Mouse (Mus musculus) CH12F3 (cell line): ENCODE measurements around the gene Col12a1.

Experiments
- in situ Hi-C: fragments of 300-500 bp; cut with MboI; formaldehyde crosslinking; loops from 2 replicates; pipeline ENCODE4 v1.14.3; 2020; ENCODE audit warnings: low sequenced_read_pairs

The Col12a1 gene

DNA sequence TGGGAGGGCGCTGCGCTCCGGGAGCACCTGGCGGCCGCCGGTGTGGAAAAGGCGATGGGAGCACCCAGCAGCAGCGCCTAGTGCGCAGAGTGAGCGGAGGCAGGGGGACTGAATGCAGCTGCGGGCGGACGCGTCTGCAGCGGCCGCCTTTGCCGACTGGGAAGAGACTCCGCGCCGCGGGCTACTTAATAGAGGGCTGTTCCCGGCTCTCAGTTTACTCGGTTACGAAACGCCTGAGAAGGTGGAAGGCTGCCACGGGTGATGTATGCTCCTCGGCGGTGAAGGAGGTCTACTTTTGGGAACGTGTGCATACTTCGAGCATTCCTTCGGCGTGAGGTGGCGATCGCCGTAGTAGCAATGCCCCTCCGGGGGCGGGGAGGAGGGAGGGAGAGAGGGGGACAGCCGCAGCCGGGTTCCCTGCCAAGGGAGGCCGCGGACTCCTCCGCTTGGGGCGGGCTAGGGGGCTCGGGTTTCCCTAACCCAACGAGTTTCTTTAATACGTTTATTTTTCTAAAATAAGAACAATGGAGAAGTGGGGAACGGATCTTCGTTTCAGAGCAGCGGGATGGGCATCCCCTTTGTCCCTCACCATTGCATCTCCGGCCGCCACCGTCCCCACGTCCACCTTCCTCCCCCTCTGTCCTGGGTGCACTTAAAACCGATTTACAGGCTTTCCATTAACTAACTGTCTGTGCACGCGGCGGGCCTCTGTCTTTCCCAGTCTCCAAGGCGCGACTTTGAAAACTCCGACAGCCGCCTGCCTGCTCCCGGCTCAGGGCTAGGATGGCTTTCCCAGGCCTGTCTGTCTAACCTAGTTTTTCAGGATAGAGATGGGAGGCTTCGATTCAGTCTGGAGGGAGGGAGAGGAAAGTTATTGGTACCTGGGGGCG is at the start of gene Col12a1:
Gene Col12a1, minus strand, starts transcription at position 351 of the 890 bp plus-strand sequence.
- in situ Hi-C loops = loop anchor here (10.0 to 25.0 kb wide), 2 partner anchors 681 to 934 kb away; no protein-coding TSS in a partner anchor

- in situ Hi-C loops = no loop called here
These were observed 48.4 kb upstream of the Col12a1 start for GRCm38 (mm10) chr9:79766991-79767545.

DNA sequence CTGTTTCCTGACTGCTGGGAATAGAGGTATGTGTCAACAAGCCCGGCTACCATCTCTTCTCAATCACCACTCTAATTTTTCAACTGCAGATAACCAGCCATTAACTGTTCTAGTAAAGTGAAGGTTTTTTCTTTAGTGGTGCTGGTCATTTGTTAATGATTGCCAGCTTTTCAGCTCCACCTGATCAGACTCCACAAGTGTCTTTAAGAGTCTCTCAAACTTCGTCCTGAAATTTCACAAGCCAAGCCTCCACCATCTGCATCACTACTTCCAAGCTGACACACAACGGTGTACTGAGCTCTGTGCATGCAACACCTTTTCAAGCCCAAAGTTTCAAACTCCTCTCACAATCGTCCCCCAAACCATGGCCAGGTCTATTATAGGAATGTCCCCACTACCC is 46.7 kb upstream of the Col12a1 start:
- in situ Hi-C loops = no loop called here

DNA sequence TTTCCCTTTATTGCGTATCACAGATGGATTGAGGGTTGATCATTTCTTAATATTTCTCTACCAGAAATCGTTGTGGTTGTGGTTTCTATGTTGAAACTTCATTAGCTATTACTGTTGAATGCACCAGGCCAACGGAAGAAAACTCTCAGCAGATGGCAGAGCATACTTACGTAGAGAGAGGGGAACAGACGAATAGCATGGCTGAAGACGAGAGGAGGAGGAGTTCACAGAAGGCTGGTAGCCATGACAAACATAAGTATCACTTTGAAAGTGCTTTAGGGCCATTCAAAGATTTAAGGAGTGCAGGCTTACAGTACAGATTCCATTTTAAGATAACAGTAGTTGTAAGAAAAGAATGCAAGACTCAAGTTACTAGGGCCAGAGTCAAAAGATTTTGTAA is 43.9 kb upstream of the Col12a1 start:
- in situ Hi-C loops = no loop called here

- in situ Hi-C loops = no loop called here
These were observed 41.4 kb upstream of the Col12a1 start for GRCm38 (mm10) chr9:79760076-79760475.

DNA sequence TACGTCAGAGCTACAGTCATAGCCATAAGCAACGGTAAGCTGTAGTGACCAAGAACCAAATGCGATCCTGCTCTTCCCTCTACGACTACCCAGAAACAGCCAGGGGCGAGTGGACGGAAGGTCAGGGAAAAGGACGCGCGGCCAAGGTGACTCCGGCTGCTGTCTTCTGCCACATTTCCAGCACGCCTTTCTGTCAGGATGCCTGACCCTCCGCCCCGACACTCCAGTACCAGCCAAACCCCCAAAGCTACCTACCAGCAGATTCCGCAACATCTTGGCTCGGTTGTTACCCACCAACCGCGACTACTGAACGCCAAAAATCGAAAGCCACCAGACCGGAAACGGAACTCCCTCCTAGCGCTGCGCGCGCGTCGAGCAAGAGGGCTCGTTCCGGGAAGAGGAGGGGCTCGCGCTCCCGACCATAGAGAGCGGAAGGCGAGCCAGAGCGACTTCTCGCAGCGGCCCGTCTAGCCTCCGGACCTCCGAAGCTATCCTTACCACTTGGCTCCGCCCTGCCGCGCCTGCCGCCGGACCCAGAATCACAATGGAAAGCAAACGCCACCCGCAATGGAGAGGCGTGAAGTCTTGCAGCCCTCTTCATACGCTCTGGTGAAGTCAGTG is 40.9 kb upstream of the Col12a1 start, which contains the start of gene Cox7a2:
Gene Cox7a2, minus strand, starts transcription at position 494 of the 621 bp plus-strand sequence.
- in situ Hi-C loops = no loop called here

DNA sequence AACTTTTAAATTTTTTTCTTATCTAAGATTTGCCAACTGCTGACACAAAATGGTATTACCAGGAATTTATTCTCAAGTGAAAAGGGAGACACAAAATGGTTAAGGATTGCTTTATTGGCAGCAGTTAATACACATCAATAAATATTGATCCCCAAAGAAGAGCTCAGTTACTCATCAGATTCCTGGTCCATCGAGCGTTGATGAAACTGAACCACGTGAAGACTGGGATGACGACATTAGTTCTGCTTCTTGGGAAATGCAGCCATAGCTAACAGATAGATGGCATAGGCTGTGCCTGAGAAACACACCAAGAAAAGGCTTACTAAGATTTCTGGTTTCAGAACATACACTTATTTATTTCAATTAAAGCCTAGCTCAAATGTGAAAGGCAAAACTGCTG is 36.7 kb upstream of the Col12a1 start:
- in situ Hi-C loops = no loop called here

- in situ Hi-C loops = no loop called here
These were observed 33.2 kb upstream of the Col12a1 start for GRCm38 (mm10) chr9:79751846-79752245.

DNA sequence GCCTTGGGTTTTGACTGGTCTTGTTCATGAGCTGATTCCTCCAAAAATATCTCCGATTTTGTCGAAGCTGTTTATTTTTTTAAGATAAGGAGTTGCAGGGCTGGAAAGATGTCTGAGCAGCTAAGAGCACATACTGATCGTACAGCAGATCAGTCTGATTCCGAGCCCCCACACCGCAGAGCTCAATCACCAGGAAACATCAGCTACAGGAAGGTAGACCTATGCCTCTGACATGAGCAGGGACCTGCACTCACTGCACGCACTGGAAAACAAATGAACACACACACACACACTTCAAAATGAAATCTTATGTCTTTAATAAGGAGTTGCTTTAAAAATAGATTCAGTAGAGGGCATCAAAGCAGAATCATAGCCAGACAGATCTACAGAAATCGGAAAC is 32.1 kb upstream of the Col12a1 start:
- in situ Hi-C loops = no loop called here

DNA sequence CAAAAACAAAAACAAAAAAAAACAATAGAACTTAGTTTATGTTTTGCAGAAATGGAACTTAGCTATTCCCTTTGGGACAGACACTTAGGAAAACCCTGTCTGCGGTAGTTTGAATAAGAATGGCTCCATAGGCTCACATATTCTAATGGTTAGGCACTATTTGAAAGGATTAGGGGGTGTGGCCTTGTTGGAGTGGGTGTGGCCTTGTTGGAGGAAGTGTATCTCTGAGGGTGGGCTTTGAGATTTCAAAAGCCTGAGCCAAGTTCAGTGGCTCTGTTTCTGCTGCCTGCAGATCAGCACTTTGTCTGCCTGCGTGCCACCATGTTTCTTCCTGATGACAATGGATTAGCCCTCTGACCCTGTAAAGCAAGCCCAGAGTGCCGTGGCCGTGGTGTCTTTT is 26.4 kb upstream of the Col12a1 start:
- in situ Hi-C loops = no loop called here

- in situ Hi-C loops = no loop called here
These were observed 17.0 kb upstream of the Col12a1 start for GRCm38 (mm10) chr9:79735608-79736007.

- in situ Hi-C loops = no loop called here
These were observed 11.7 kb upstream of the Col12a1 start for GRCm38 (mm10) chr9:79730301-79730700.

DNA sequence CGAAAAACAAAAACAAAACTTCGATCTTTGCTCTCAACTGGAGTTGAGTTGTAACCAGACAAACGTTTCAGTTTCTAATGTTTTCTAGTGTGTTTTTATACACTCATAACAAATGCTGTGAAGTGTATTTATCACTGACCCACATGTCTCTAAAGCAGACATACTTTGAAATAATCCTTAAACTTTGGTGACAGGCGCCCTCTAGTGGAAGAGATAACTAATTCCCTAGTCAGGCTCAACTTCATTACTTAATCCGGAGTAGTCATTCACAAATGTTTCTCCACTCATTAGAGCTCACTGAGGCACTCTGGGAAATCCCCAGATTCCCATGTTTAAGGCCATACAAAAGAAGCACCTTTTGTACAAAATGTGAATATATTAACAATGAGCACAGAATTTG is 4.5 kb upstream of the Col12a1 start:
- in situ Hi-C loops = loop anchor here (25.0 kb wide), 1 partner anchor 686 kb away; no protein-coding TSS in a partner anchor

DNA sequence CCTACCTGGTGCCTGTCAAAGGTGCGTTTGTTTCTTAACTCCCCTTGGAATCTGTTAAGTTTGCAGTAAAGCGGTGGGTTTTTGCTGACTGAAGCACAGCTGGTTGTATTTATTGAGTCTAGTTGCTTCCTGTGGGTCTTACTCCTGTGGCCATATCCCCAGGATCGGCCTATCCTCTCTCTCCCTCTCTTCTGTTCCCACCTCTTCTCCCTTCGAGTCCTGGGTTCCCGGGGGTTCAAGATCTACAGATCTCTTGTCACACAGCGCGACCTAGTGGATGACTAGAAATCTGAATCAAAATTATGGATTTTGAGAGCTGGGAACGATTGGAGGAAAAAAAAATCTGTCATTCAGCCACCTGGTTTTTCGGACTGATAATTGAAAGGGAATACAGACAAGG is 2.4 kb upstream of the Col12a1 start:
- in situ Hi-C loops = loop anchor here (25.0 kb wide), 1 partner anchor 684 kb away; no protein-coding TSS in a partner anchor

GRCm38 (mm10) chr9:79720143-79720542 is 1.5 kb upstream of the Col12a1 start:
- in situ Hi-C loops = loop anchor here (25.0 kb wide), 1 partner anchor 683 kb away; no protein-coding TSS in a partner anchor

DNA sequence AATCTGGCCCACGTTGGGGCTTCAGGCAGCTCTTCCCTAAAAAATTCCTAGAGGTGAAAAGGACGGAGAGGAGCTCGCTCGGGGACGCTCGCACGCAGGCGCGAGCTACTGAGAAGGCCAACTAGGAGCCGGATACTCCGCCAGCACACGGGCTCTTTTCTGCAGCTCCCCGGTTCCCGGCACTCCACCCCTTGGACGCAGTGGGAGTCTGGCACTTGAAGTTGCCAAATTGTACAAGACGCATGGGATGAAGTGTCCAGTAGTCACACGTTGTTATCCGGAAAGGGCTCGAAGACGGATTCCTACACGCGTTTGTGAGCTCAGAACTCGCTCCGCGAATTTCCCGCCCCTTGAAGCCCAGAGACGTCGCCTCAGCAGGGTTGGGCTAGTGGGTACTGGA is 820 bp upstream of the Col12a1 start:
- in situ Hi-C loops = loop anchor here (10.0 to 25.0 kb wide), 2 partner anchors 682 to 935 kb away; no protein-coding TSS in a partner anchor

DNA sequence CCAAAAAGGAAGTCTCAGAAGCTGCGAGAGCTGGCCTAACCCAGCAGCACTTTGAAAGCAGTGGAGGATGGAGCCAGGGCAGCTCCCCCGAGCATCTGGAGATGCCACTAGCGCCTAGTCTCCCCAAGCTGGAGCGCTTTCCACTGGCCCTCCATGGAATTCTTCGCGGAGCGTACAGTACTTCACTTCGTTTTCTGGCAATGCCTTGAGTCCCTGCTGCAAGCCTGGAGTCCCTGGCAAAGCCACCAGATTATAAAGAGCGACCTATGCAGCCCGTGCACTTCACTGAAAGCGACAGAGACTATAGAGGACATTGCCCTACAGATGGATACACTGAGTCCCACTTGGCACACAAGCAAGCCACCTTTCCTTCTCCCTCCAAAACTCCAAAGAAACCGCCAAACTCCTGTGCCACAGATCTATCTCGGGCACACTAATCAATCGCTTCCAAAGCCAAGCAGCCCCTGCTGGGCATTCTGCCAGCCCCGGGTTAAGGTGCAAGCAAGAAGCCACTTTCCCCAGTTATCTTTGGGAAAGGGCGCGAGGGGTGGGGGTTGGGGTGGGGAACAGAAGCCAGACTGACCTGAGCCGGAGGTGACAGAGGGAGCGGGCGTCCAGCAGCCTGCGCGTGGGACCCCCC is 675 bp downstream of the Col12a1 start:
- in situ Hi-C loops = loop anchor here (10.0 to 25.0 kb wide), 2 partner anchors 681 to 933 kb away; no protein-coding TSS in a partner anchor

GRCm38 (mm10) chr9:79716909-79717835 is 1.5 kb downstream of the Col12a1 start:
- in situ Hi-C loops = loop anchor here (10.0 to 25.0 kb wide), 2 partner anchors 680 to 932 kb away; no protein-coding TSS in a partner anchor

GRCm38 (mm10) chr9:79716496-79716895 is 2.1 kb downstream of the Col12a1 start:
- in situ Hi-C loops = loop anchor here (10.0 to 25.0 kb wide), 2 partner anchors 679 to 932 kb away; no protein-coding TSS in a partner anchor
